Mouse (Mus musculus) midbrain, embryonic 11.5 days (tissue): ENCODE data around the gene N4bp2l2. TPM values are rescaled to one million over a fixed set of nuclear protein-coding genes. Genes with fewer than 3 reads are reported as not detected.

ENCODE experiments used
- ATAC-seq: fragments of 200-750 bp; cut with Nextera tagmentation; 2 replicates; pipeline ENCODE4 v1.8.0; 2017; ENCODE audit warnings: moderate TSS enrichment, moderate library complexity; ENCODE audit not compliant: low FRiP score
- DNase-seq: peaks from one replicate; pipeline ENCODE4 v3.0.0; 2015; ENCODE audit warnings: low spot score; ENCODE audit errors: missing footprints
- H3K27ac ChIP-seq: fragments of 300-500 bp; sonication (generic); 2 replicates; pipeline ENCODE4 v1.5.1; 2014; ENCODE audit warnings: low read depth, low read length
- H3K27me3 ChIP-seq: fragments of 300-500 bp; sonication (generic); 2 replicates; pipeline ENCODE4 v1.6.1; 2014; ENCODE audit warnings: mild to moderate bottlenecking, low read length, moderate library complexity, mixed read lengths; ENCODE audit not compliant: control insufficient read depth, insufficient read depth
- H3K36me3 ChIP-seq: fragments of 300-500 bp; sonication (generic); 2 replicates; pipeline ENCODE4 v1.6.1; 2014; ENCODE audit warnings: mild to moderate bottlenecking, low read length, moderate library complexity, mixed read lengths; ENCODE audit not compliant: control insufficient read depth, insufficient read depth
- H3K4me1 ChIP-seq: fragments of 300-500 bp; sonication (generic); 2 replicates; pipeline ENCODE4 v1.6.1; 2014; ENCODE audit warnings: low read length; ENCODE audit not compliant: control insufficient read depth, insufficient read depth
- H3K4me2 ChIP-seq: fragments of 300-500 bp; sonication (generic); 2 replicates; pipeline ENCODE4 v1.6.1; 2014; ENCODE audit warnings: mild to moderate bottlenecking, moderate library complexity
- H3K4me3 ChIP-seq: fragments of 300-500 bp; sonication (generic); 2 replicates; pipeline ENCODE4 v1.5.1; 2014; ENCODE audit warnings: low read depth, low read length
- H3K9ac ChIP-seq: fragments of 300-500 bp; sonication (generic); 2 replicates; pipeline ENCODE4 v1.6.1; 2014; ENCODE audit warnings: low read length
- H3K9me3 ChIP-seq: fragments of 300-500 bp; sonication (generic); 2 replicates; pipeline ENCODE4 v1.6.1; 2016; ENCODE audit warnings: low read length; ENCODE audit not compliant: control insufficient read depth
- WGBS: fragments of 180-500 bp; shearing (Covaris S2); extraction: QIAGEN DNeasy Blood & Tissue Kit; methylation state at CpG from one replicate; pipeline ENCODE4 v1.1.7; 2014; 5-methylcytosine and 5-hydroxymethylcytosine counted together
- polyA plus RNA-seq: library from polyadenylated mRNA; unstranded; fragments of >200 nt; fragmentation: Nextera tagmentation; extraction: Ambion mirVana; gene quantifications from 2 replicates; pipeline ENCODE4 v1.2.1, GENCODE M21; 2014

N4bp2l2 gene
- polyA plus RNA-seq, 1 experiment from 2014 or later = 42.1 TPM

DNA sequence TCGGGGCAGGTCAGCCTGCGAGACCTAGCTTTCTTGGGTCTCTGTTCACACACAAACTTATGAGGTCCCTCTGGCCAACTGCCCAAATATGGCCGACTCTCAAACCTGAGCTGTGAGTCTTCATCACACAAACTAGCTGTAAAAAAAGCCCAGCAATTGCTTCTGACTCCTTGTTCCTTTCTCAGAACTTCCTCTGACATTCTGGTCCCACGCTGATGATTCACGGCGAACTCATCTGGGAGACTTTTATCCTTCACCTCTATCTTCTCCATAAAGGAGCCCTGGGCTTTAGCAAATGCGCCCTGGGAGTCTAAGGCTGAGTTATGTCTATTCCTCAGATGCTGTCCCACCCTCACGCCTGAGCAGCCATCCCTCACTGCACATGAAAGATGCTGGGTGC is 58.4 kb downstream of the N4bp2l2 start:
- no peaks in the 10 kb centered on the region for H3K4me1 ChIP-seq
- H3K4me2 ChIP-seq = no peak overlapping the region
- 97% methylated on average over 8 of the region's 8 CpGs for WGBS
- H3K9ac ChIP-seq = no peak overlapping the region
- no peaks in the 10 kb centered on the region for H3K9me3 ChIP-seq
- no peak overlapping the region for H3K4me3 ChIP-seq
- H3K27ac ChIP-seq = no peak overlapping the region
- 0 out of 2 replicates have a peak, but pooled peaks cover 4% of the 10 kb centered on the region for H3K36me3 ChIP-seq
- ATAC-seq (no peak), DNase-seq (peak; percentile 10)
- H3K27me3 ChIP-seq = no peaks in the 10 kb centered on the region

DNA sequence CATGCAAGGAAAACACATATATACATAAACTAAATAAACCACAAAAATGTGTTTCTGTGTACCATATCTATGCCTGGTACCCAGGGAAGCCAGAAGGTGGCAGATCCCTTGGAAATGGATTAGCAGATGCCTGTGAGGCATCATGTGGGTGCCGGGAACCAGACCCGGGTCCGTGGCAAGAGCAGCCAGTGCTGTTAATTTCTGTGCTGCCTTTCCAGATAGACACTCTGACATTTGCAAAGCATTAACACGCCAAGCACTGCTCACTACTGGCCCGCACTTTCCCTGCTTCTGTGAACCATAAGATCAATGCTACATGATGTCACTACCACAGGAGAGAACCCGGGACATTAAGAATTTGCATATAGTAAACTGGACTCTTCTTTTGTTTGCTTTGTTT is 59.9 kb downstream of the N4bp2l2 start:
- no peaks in the 10 kb centered on the region for H3K27me3 ChIP-seq
- H3K4me1 ChIP-seq = no peaks in the 10 kb centered on the region
- H3K27ac ChIP-seq = no peak overlapping the region
- no peak for ATAC-seq
- H3K36me3 ChIP-seq = 0 out of 2 replicates have a peak, but pooled peaks cover 4% of the 10 kb centered on the region
- 94% methylated on average over 6 of the region's 6 CpGs for WGBS
- H3K9me3 ChIP-seq = no peaks in the 10 kb centered on the region
- no peak overlapping the region for H3K4me2 ChIP-seq
- H3K4me3 ChIP-seq = no peak overlapping the region
- DNase-seq = peak; percentile 71
- H3K9ac ChIP-seq = no peak overlapping the region

DNA sequence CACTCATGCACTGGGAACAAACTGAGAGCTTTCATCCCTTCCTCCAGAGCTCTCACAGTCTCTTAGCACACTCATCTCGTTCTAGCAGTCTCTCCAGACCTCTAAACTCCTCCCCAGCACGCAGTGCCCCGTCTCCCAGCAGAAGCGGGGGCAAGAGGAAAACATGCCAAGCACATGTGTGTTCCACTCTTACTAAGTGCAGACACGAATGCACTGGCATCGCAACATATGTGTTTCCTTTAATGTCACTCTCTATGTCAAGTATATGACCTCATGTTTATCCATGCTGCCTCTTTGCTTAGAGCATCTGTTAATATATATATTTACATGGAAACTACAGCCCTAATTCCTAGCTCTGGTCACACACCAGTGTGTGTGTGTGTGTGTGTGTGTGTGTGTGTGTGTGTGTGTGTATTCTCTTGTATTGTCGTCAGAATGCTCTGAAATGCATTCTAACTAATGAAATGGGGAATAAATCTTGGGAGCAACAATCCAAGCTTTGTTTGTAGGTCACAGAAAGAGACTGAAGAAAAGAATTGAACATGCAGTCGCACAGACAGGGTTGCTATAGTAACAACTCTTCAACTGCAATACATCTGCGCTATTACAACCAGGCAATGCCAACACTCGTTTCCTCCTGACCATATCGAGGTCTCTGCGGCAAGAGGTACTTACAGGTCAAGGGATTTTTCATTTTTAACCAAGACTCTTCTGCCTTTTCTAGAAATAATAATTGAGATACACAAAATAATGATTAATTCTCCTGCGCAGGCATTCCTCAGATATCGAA is 64.3 kb downstream of the N4bp2l2 start:
- Histone ChIP-seq H3K4me1 (no peaks in the 10 kb centered on the region), H3K36me3 (0 out of 2 replicates have a peak, but pooled peaks cover 1% of the 10 kb centered on the region), H3K4me3 (no peak overlapping the region), H3K9ac (no peak overlapping the region), H3K27me3 (no peaks in the 10 kb centered on the region), H3K4me2 (no peak overlapping the region), H3K9me3 (no peaks in the 10 kb centered on the region), H3K27ac (no peak overlapping the region)
- DNase-seq (peak; percentile 75), ATAC-seq (peak; percentile 49; the same call in 1 of the 2 replicates)
- WGBS = 80% methylated on average over 14 of the region's 14 CpGs

- WGBS = 84% methylated on average over 20 of the region's 20 CpGs
- no peaks in the 10 kb centered on the region for H3K4me1 ChIP-seq
- H3K4me3 ChIP-seq = no peak overlapping the region
- no peak overlapping the region for H3K4me2 ChIP-seq
- no peak for ATAC-seq
- DNase-seq = peak; percentile 85
- no peaks in the 10 kb centered on the region for H3K36me3 ChIP-seq
- no peaks in the 10 kb centered on the region; the same call in 1 of the 2 replicates for H3K27me3 ChIP-seq
- H3K9me3 ChIP-seq = no peaks in the 10 kb centered on the region
- H3K27ac ChIP-seq = no peak overlapping the region
- H3K9ac ChIP-seq = no peak overlapping the region
These were observed 65.2 kb downstream of the N4bp2l2 start for GRCm38 (mm10) chr5:150600554-150601440.

DNA sequence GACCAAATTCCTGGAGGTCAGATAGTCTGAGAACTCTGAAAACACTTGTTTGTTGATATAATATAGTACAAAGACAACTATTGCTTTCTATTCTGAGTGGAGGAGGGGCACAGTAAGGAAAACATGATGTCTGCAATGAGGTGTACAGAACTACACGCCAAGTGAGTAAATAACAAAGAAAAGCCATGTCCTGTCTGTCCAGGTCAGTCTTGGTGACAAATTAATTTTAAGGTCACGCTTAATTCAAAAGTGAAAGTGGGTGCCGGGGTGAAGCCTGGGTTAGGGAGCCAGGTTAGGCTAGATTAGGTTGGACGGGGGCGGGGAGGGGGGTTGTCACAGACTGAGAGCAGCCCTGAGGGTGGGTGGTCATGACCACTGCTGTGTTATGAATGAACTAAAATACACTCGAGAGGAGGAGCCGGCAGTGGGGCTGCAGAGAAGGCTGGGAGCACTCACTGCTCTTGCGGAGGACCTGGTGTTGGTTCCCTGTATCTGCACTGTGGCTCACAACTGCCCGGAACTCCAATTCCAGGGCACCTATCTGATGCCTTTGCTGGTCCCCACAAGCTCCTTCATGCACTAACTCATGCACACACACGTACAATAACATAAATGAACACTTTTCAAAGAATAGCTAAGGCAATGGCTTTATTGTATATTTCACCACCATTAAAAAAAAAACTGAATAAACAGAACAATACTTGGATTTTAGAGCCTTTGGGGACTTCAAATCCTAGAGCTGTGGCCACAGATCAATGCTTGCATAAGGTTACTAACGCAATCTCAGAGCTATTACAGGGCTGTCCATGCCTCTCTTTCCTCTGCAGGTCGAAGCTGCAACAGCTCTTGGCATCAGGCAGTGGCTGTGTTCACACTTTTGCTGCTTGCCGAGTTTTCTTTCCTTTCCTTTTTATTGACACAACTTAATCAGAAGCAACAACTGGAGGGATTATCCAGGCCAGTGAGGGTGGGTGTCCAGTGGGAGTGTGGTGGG is 66.4 kb downstream of the N4bp2l2 start:
- DNase-seq = peak; percentile 69
- H3K4me2 ChIP-seq = no peak overlapping the region
- H3K27ac ChIP-seq = no peak overlapping the region
- H3K4me1 ChIP-seq = peaks cover 3% of the 10 kb centered on the region; the same call in 1 of the 2 replicates
- H3K9ac ChIP-seq = no peak overlapping the region
- no peak overlapping the region for H3K4me3 ChIP-seq
- H3K36me3 ChIP-seq = no peaks in the 10 kb centered on the region
- ATAC-seq = no peak
- no peaks in the 10 kb centered on the region for H3K9me3 ChIP-seq
- peaks cover 8% of the 10 kb centered on the region; the same call in 1 of the 2 replicates for H3K27me3 ChIP-seq
- WGBS = 63% methylated on average over 13 of the region's 13 CpGs

- Histone ChIP-seq H3K9ac (no peak overlapping the region), H3K9me3 (no peaks in the 10 kb centered on the region), H3K4me1 (peaks cover 5% of the 10 kb centered on the region; the same call in 1 of the 2 replicates), H3K27ac (no peak overlapping the region), H3K27me3 (peaks cover 13% of the 10 kb centered on the region), H3K36me3 (no peaks in the 10 kb centered on the region), H3K4me3 (no peak overlapping the region), H3K4me2 (no peak overlapping the region)
- 67% methylated on average over 21 of the region's 21 CpGs for WGBS
- peak; percentile 73 for DNase-seq
- ATAC-seq = no peak
These were observed 67.5 kb downstream of the N4bp2l2 start for GRCm38 (mm10) chr5:150598202-150599119.

GRCm38 (mm10) chr5:150597088-150597487 is 68.9 kb downstream of the N4bp2l2 start, which contains the start of gene N4bp2l1:
Gene N4bp2l1, minus strand, starts transcription at chr5:150597188.
- H3K4me1 ChIP-seq = peaks cover 5% of the 10 kb centered on the region; the same call in 1 of the 2 replicates
- no peak for ATAC-seq

More at GRCm38 (mm10) chr5:150597088-150597487, 68.9 kb downstream of the N4bp2l2 start, which contains the start of gene N4bp2l1:
- Histone ChIP-seq H3K9ac (no peak within 1 kb of the TSS), H3K4me3 (no peak within 1 kb of the TSS), H3K27ac (no peak within 1 kb of the TSS), H3K9me3 (no peaks in the 10 kb centered on the region), H3K27me3 (peaks cover 27% of the 10 kb centered on the region), H3K36me3 (no peaks in the 10 kb centered on the region), H3K4me2 (no peak within 1 kb of the TSS)
- no peak for DNase-seq
- WGBS = 89% methylated on average over 7 of the region's 7 CpGs
